Mouse (Mus musculus): ENCODE data around the gene Zfyve21. TPM values are rescaled to one million over a fixed set of nuclear protein-coding genes. Genes with fewer than 3 reads are reported as not detected.

Zfyve21 gene
- polyA plus RNA-seq, 1 experiment from 2014 or later = 70.7 TPM

DNA sequence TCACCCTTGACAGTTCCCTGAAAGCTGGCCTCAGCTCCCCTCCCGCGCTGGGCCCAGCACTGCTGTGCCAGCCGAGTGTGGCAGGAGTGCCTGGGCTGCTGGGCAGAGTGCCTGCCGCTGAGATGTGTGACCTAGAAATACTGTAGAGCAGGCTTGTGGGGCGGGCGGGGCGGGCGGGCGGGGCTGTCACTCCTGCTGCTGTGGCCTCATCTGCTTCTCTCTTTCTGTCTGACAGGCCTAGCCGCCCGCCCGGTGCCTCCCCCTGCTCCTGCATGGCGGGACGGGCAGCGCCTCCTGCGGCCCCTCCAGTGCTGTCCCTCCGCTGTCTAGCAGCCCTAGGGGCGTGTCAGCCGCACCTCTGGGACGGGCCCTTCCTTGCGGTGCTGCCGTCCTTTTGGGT, 19.9 kb upstream of the Zfyve21 start:
- Histone ChIP-seq H3K9me3 (replicated peaks; ENCODE audit: control insufficient read depth, low read length) (no peaks in the 10 kb centered on the region), H3K27ac (replicated peaks; ENCODE audit: low read depth, low read length) (no peak overlapping the region), H3K4me2 (ENCODE audit: low read depth, low read length) (no peak overlapping the region), H3K4me1 (ENCODE audit: control insufficient read depth, insufficient read depth, low read length) (no peaks in the 10 kb centered on the region), H3K36me3 (replicated peaks; ENCODE audit: control insufficient read depth, insufficient read depth, low read depth, low read length) (peaks cover 4% of the 10 kb centered on the region; the same call in 1 of the 2 replicates), H3K9ac (replicated peaks; ENCODE audit: low read length) (no peak overlapping the region), H3K4me3 (ENCODE audit: low read depth, low read length) (no peak overlapping the region), H3K27me3 (ENCODE audit: control insufficient read depth, insufficient read depth, low read length) (no peaks in the 10 kb centered on the region)
- no peak for ATAC-seq (replicated peaks; ENCODE audit: insufficient number of reproducible peaks, low FRiP score, low TSS enrichment, low read depth)
- no peak for DNase-seq (ENCODE audit: low spot score)
- 83% methylated on average over 22 of the region's 22 CpGs for WGBS

DNA sequence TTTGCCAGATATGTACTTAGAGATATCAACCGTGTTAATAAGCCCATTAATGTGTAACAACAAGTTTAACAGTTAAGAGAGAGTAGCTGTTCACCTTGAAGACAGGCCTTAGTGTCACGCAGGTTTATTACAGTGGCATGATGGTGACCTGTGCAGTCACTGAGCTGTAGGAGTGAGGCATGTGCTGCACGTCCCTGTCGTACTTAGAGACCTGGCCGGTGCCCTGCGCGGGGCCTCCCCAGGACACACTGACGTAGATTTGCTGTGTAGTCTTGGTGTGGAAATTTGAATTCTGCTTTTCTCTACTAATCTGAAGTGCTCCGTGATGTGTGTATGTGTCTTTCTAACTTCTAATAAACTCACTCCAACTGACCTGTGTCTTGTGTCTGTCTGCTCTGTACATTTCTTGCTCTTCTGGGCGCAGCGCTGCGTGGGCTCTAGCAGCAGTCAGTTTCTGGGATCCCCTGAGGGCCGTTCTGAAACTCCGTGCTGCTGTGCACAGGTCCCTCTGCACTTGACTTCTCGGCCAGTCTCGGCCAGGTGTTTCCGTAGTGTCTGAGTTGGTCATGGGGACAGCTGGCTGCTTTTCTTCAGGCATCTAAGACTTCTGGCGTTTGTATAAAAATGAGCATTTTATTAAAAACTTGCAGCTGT, 19.3 kb upstream of the Zfyve21 start:
- H3K9ac ChIP-seq (replicated peaks; ENCODE audit: low read length) = no peak overlapping the region
- no peak for DNase-seq (ENCODE audit: low spot score)
- WGBS = 97% methylated on average over 18 of the region's 18 CpGs
- ATAC-seq (replicated peaks; ENCODE audit: insufficient number of reproducible peaks, low FRiP score, low TSS enrichment, low read depth) = no peak
- H3K9me3 ChIP-seq (replicated peaks; ENCODE audit: control insufficient read depth, low read length) = no peaks in the 10 kb centered on the region
- H3K4me1 ChIP-seq (ENCODE audit: control insufficient read depth, insufficient read depth, low read length) = no peaks in the 10 kb centered on the region
- peaks cover 2% of the 10 kb centered on the region; the same call in 1 of the 2 replicates for H3K36me3 ChIP-seq (replicated peaks; ENCODE audit: control insufficient read depth, insufficient read depth, low read depth, low read length)
- H3K27ac ChIP-seq (replicated peaks; ENCODE audit: low read depth, low read length) = no peak overlapping the region
- no peak overlapping the region for H3K4me3 ChIP-seq (ENCODE audit: low read depth, low read length)
- no peak overlapping the region for H3K4me2 ChIP-seq (ENCODE audit: low read depth, low read length)
- H3K27me3 ChIP-seq (ENCODE audit: control insufficient read depth, insufficient read depth, low read length) = no peaks in the 10 kb centered on the region

- Histone ChIP-seq H3K36me3 (replicated peaks; ENCODE audit: control insufficient read depth, insufficient read depth, low read depth, low read length) (peaks cover 2% of the 10 kb centered on the region; the same call in 1 of the 2 replicates), H3K9ac (replicated peaks; ENCODE audit: low read length) (no peak overlapping the region), H3K4me3 (ENCODE audit: low read depth, low read length) (no peak overlapping the region), H3K9me3 (replicated peaks; ENCODE audit: control insufficient read depth, low read length) (no peaks in the 10 kb centered on the region), H3K4me2 (ENCODE audit: low read depth, low read length) (no peak overlapping the region), H3K27ac (replicated peaks; ENCODE audit: low read depth, low read length) (no peak overlapping the region), H3K27me3 (ENCODE audit: control insufficient read depth, insufficient read depth, low read length) (no peaks in the 10 kb centered on the region), H3K4me1 (ENCODE audit: control insufficient read depth, insufficient read depth, low read length) (no peaks in the 10 kb centered on the region)
- DNase-seq (ENCODE audit: low spot score) (no peak), ATAC-seq (replicated peaks; ENCODE audit: insufficient number of reproducible peaks, low FRiP score, low TSS enrichment, low read depth) (no peak)
- whole genome bisulfite sequencing = 90% methylated on average over 28 of the region's 28 CpGs
Observed at GRCm38 (mm10) chr12:111795180-111795895, 18.6 kb upstream of the Zfyve21 start.

GRCm38 (mm10) chr12:111797251-111797650, 16.7 kb upstream of the Zfyve21 start:
- H3K27me3 ChIP-seq (ENCODE audit: control insufficient read depth, insufficient read depth, low read length) = no peaks in the 10 kb centered on the region
- DNase-seq (ENCODE audit: low spot score) (no peak), ATAC-seq (replicated peaks; ENCODE audit: insufficient number of reproducible peaks, low FRiP score, low TSS enrichment, low read depth) (no peak)
- H3K27ac ChIP-seq (replicated peaks; ENCODE audit: low read depth, low read length) = no peak overlapping the region
- H3K36me3 ChIP-seq (replicated peaks; ENCODE audit: control insufficient read depth, insufficient read depth, low read depth, low read length) = peaks cover 2% of the 10 kb centered on the region; the same call in 1 of the 2 replicates
- no peaks in the 10 kb centered on the region for H3K9me3 ChIP-seq (replicated peaks; ENCODE audit: control insufficient read depth, low read length)
- 82% methylated on average over 8 of the region's 8 CpGs for WGBS
- H3K4me2 ChIP-seq (ENCODE audit: low read depth, low read length) = no peak overlapping the region
- H3K4me3 ChIP-seq (ENCODE audit: low read depth, low read length) = no peak overlapping the region
- no peak overlapping the region for H3K9ac ChIP-seq (replicated peaks; ENCODE audit: low read length)
- H3K4me1 ChIP-seq (ENCODE audit: control insufficient read depth, insufficient read depth, low read length) = no peaks in the 10 kb centered on the region

DNA sequence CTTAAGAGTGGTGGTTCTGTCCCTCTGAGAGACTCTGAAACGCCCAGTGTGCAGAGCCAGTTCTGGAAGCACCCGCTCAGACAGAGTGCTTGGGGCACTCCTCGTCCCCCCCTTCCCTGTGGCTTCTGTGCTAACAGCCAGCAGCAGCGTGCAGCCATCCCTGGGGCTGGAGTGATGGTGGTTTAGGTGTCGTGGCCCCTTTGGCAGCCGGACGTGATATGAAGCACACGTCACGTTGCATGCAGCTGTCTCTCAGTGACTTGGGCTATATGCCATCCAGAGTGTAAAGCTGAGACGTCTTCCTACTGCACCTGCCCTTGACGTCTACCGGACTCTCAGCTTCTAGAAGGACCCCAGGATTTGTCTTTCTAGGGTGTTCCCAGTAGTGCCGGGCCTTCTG, 15.5 kb upstream of the Zfyve21 start:
- no peaks in the 10 kb centered on the region for H3K4me1 ChIP-seq (ENCODE audit: control insufficient read depth, insufficient read depth, low read length)
- ATAC-seq (replicated peaks; ENCODE audit: insufficient number of reproducible peaks, low FRiP score, low TSS enrichment, low read depth) (no peak), DNase-seq (ENCODE audit: low spot score) (no peak)
- H3K27me3 ChIP-seq (ENCODE audit: control insufficient read depth, insufficient read depth, low read length) = no peaks in the 10 kb centered on the region
- peaks cover 2% of the 10 kb centered on the region; the same call in 1 of the 2 replicates for H3K36me3 ChIP-seq (replicated peaks; ENCODE audit: control insufficient read depth, insufficient read depth, low read depth, low read length)
- no peak overlapping the region for H3K4me2 ChIP-seq (ENCODE audit: low read depth, low read length)
- WGBS = 91% methylated on average over 13 of the region's 13 CpGs
- no peaks in the 10 kb centered on the region for H3K9me3 ChIP-seq (replicated peaks; ENCODE audit: control insufficient read depth, low read length)
- no peak overlapping the region for H3K27ac ChIP-seq (replicated peaks; ENCODE audit: low read depth, low read length)
- H3K9ac ChIP-seq (replicated peaks; ENCODE audit: low read length) = no peak overlapping the region
- no peak overlapping the region for H3K4me3 ChIP-seq (ENCODE audit: low read depth, low read length)

DNA sequence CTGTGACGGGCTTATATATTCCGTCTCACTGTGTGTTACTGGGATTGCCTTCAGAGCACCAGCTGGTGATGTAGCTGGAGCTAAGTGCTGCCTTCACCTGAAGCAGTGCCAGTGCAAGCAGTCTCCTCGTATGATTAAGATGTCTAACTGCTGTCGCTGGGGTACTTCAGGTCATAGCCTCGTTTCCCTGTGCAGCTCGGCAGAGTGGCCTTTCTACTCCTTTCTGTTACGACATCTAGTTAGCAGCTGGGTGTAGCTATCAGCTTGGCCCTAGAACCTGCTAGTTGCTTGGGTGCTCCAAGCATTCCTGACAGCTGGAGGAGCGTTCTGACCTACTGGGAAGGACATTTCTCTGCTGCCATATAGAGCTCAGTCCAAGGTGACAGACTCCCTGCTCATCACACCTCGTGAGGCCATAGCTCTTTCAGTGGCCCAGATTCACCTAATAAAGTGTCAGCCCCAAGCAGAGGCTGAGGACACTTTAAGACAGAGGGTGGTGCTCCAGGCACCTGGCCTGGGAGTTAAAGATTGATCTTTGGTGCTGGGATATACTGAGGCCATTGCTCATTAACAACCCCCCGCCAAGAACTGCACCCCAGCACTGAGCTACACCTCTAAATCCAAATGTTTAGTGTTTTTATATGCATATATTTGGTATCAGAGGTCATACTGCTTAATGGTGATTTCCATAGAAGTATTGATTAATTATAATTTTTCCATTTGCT, 13.3 kb upstream of the Zfyve21 start:
- Histone ChIP-seq H3K27me3 (ENCODE audit: control insufficient read depth, insufficient read depth, low read length) (no peaks in the 10 kb centered on the region), H3K9ac (replicated peaks; ENCODE audit: low read length) (no peak overlapping the region), H3K4me1 (ENCODE audit: control insufficient read depth, insufficient read depth, low read length) (no peaks in the 10 kb centered on the region), H3K9me3 (replicated peaks; ENCODE audit: control insufficient read depth, low read length) (no peaks in the 10 kb centered on the region), H3K36me3 (replicated peaks; ENCODE audit: control insufficient read depth, insufficient read depth, low read depth, low read length) (peaks cover 2% of the 10 kb centered on the region), H3K27ac (replicated peaks; ENCODE audit: low read depth, low read length) (no peak overlapping the region), H3K4me2 (ENCODE audit: low read depth, low read length) (no peak overlapping the region), H3K4me3 (ENCODE audit: low read depth, low read length) (no peak overlapping the region)
- DNase-seq (ENCODE audit: low spot score) = no peak
- ATAC-seq (replicated peaks; ENCODE audit: insufficient number of reproducible peaks, low FRiP score, low TSS enrichment, low read depth) = no peak
- 90% methylated on average over 10 of the region's 10 CpGs for WGBS

DNA sequence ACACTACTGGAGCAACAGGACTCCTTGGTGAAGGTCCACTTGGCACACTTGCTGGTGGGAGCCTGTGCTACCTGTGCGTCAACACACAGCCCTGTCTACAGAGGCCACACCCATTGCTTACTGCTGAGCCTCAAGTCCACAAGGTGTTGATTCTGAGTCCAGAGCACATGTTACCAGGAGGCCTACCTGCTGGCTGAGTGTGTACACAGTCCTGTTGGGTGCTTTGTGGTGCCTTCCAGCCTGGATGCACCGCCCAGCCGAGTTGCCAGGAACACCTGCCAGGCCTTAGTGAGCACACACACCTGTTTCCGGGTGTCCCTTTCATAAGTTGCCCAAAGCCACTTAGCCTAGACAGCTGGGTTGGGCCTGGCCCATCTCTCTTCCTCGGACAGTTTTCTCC, 10.4 kb upstream of the Zfyve21 start:
- no peaks in the 10 kb centered on the region for H3K9me3 ChIP-seq (replicated peaks; ENCODE audit: control insufficient read depth, low read length)
- no peak for ATAC-seq (replicated peaks; ENCODE audit: insufficient number of reproducible peaks, low FRiP score, low TSS enrichment, low read depth)
- H3K36me3 ChIP-seq (replicated peaks; ENCODE audit: control insufficient read depth, insufficient read depth, low read depth, low read length) = peaks cover 4% of the 10 kb centered on the region
- 89% methylated on average over 5 of the region's 5 CpGs for WGBS
- no peaks in the 10 kb centered on the region for H3K4me1 ChIP-seq (ENCODE audit: control insufficient read depth, insufficient read depth, low read length)
- DNase-seq (ENCODE audit: low spot score) = no peak
- no peak overlapping the region for H3K9ac ChIP-seq (replicated peaks; ENCODE audit: low read length)
- no peak overlapping the region for H3K27ac ChIP-seq (replicated peaks; ENCODE audit: low read depth, low read length)
- H3K27me3 ChIP-seq (ENCODE audit: control insufficient read depth, insufficient read depth, low read length) = no peaks in the 10 kb centered on the region
- no peak overlapping the region for H3K4me3 ChIP-seq (ENCODE audit: low read depth, low read length)
- H3K4me2 ChIP-seq (ENCODE audit: low read depth, low read length) = no peak overlapping the region

DNA sequence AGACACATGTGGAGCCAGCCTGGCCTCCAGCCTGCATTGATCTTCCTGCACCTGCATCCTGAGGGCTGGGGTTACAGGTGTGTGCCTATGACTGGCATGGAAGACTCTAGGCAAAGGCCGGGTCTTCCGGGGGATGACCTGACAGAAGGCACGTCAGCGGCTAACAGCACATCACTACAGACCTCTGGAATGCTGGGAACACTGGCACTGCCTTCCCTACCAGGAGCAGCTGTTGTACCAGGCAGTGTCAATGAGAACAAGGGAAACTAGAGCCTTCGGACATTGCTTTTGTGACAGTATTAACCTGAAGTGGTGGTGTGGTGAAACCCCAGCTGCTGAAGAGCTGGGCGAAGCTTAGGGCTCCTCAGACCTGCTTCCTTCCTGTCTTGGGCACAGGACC, 5.2 kb upstream of the Zfyve21 start:
- peaks cover 4% of the 10 kb centered on the region for H3K36me3 ChIP-seq (replicated peaks; ENCODE audit: control insufficient read depth, insufficient read depth, low read depth, low read length)
- H3K27ac ChIP-seq (replicated peaks; ENCODE audit: low read depth, low read length) = no peak overlapping the region
- H3K4me3 ChIP-seq (ENCODE audit: low read depth, low read length) = no peak overlapping the region
- WGBS = 88% methylated on average over 6 of the region's 6 CpGs
- H3K9ac ChIP-seq (replicated peaks; ENCODE audit: low read length) = no peak overlapping the region
- no peak overlapping the region for H3K4me2 ChIP-seq (ENCODE audit: low read depth, low read length)
- no peak for ATAC-seq (replicated peaks; ENCODE audit: insufficient number of reproducible peaks, low FRiP score, low TSS enrichment, low read depth)
- H3K9me3 ChIP-seq (replicated peaks; ENCODE audit: control insufficient read depth, low read length) = no peaks in the 10 kb centered on the region
- H3K27me3 ChIP-seq (ENCODE audit: control insufficient read depth, insufficient read depth, low read length) = no peaks in the 10 kb centered on the region
- no peaks in the 10 kb centered on the region for H3K4me1 ChIP-seq (ENCODE audit: control insufficient read depth, insufficient read depth, low read length)
- no peak for DNase-seq (ENCODE audit: low spot score)
